Mouse (Mus musculus) intestine, postnatal 0 days (tissue): ENCODE results near the gene Rhobtb1. TPM values are rescaled to one million over a fixed set of nuclear protein-coding genes. Genes with fewer than 3 reads are reported as not detected.

Experiments
- ATAC-seq: fragments of 200-750 bp; cut with Nextera tagmentation; 2 replicates; pipeline ENCODE4 v1.8.0; 2017; ENCODE audit warnings: mild to moderate bottlenecking, moderate TSS enrichment, moderate library complexity
- H3K27ac ChIP-seq: fragments of 300-500 bp; sonication (generic); 2 replicates; pipeline ENCODE4 v1.5.1; 2014; ENCODE audit warnings: mild to moderate bottlenecking, low read depth, low read length, moderate library complexity
- H3K27me3 ChIP-seq: fragments of 300-500 bp; sonication (generic); replicated peaks from 2 replicates; pipeline ENCODE4 v1.6.1; 2014; ENCODE audit warnings: low read length, mixed read lengths; ENCODE audit not compliant: control insufficient read depth, insufficient read depth
- H3K36me3 ChIP-seq: fragments of 300-500 bp; sonication (generic); 2 replicates; pipeline ENCODE4 v1.6.1; 2014; ENCODE audit warnings: mild to moderate bottlenecking, moderate library complexity; ENCODE audit not compliant: control insufficient read depth, insufficient read depth
- H3K4me1 ChIP-seq: fragments of 300-500 bp; sonication (generic); replicated peaks from 2 replicates; pipeline ENCODE4 v1.6.1; 2014; ENCODE audit warnings: antibody characterized with exemption, low read length, mixed read lengths; ENCODE audit not compliant: control insufficient read depth, insufficient read depth
- H3K4me2 ChIP-seq: fragments of 300-500 bp; sonication (generic); replicated peaks from 2 replicates; pipeline ENCODE4 v1.6.1; 2014; ENCODE audit warnings: low read depth, mild to moderate bottlenecking, moderate library complexity
- H3K4me3 ChIP-seq: fragments of 300-500 bp; sonication (generic); 2 replicates; pipeline ENCODE4 v1.5.1; 2014; ENCODE audit warnings: low read depth, low read length
- H3K9ac ChIP-seq: fragments of 300-500 bp; sonication (generic); 2 replicates; pipeline ENCODE4 v1.6.1; 2014; ENCODE audit warnings: mild to moderate bottlenecking, low read depth, low read length
- H3K9me3 ChIP-seq: fragments of 300-500 bp; sonication (generic); 2 replicates; pipeline ENCODE4 v1.6.1; 2016; ENCODE audit warnings: mixed run types; ENCODE audit not compliant: control insufficient read depth
- CTCF ChIP-seq: sonication (generic); IDR thresholded peaks from 2 replicates; pipeline ENCODE4 v1.5.1; 2016; ENCODE audit warnings: low read depth, mild to moderate bottlenecking, control low read depth, antibody characterized with exemption, moderate library complexity
- WGBS: fragments of 180-500 bp; shearing (Covaris S2); extraction: QIAGEN DNeasy Blood & Tissue Kit; methylation state at CpG from one replicate; pipeline ENCODE4 v1.1.7; 2014; 5-methylcytosine and 5-hydroxymethylcytosine counted together
- polyA plus RNA-seq: library from polyadenylated mRNA; unstranded; fragments of >200 nt; fragmentation: Nextera tagmentation; extraction: Ambion mirVana; gene quantifications from 2 replicates; pipeline ENCODE4 v1.2.1, GENCODE M21; 2015

The Rhobtb1 gene
- polyA plus RNA-seq, 1 experiment from 2014 or later = 13.2 TPM

GRCm38 (mm10) chr10:69114384-69114783, 36.9 kb upstream of the Rhobtb1 start:
- no peak overlapping the region for H3K4me3 ChIP-seq

GRCm38 (mm10) chr10:69117996-69118395, 33.2 kb upstream of the Rhobtb1 start:
- Histone ChIP-seq H3K4me1 (no peaks in the 10 kb centered on the region), H3K36me3 (no peaks in the 10 kb centered on the region), H3K9me3 (no peaks in the 10 kb centered on the region), H3K27me3 (no peaks in the 10 kb centered on the region), H3K4me2 (no peak overlapping the region), H3K27ac (no peak overlapping the region), H3K4me3 (no peak overlapping the region), H3K9ac (no peak overlapping the region)
- no peak for ATAC-seq
- no peak for TF ChIP-seq CTCF

More at GRCm38 (mm10) chr10:69114384-69114783, 36.9 kb upstream of the Rhobtb1 start:
- H3K27me3 ChIP-seq = no peaks in the 10 kb centered on the region
- H3K4me2 ChIP-seq = no peak overlapping the region
- no peaks in the 10 kb centered on the region for H3K4me1 ChIP-seq
- peak; percentile 49 for TF ChIP-seq CTCF
- no peak overlapping the region for H3K9ac ChIP-seq
- H3K9me3 ChIP-seq = no peaks in the 10 kb centered on the region
- ATAC-seq = no peak
- no peak overlapping the region for H3K27ac ChIP-seq
- no peaks in the 10 kb centered on the region for H3K36me3 ChIP-seq

- no peak for TF ChIP-seq CTCF
- H3K9ac ChIP-seq = no peak overlapping the region
- no peak overlapping the region for H3K4me2 ChIP-seq
- no peak for ATAC-seq
- H3K4me1 ChIP-seq = no peaks in the 10 kb centered on the region
- H3K27me3 ChIP-seq = no peaks in the 10 kb centered on the region
- H3K9me3 ChIP-seq = no peaks in the 10 kb centered on the region
- no peak overlapping the region for H3K4me3 ChIP-seq
- whole genome bisulfite sequencing = 64% methylated on average over 3 of the region's 3 CpGs
- no peak overlapping the region for H3K27ac ChIP-seq
- no peaks in the 10 kb centered on the region for H3K36me3 ChIP-seq
Observed at GRCm38 (mm10) chr10:69118893-69119292, 32.3 kb upstream of the Rhobtb1 start.

- TF ChIP-seq CTCF = no peak
- no peak for ATAC-seq
- H3K36me3 ChIP-seq = no peaks in the 10 kb centered on the region
- no peak overlapping the region for H3K4me2 ChIP-seq
- no peaks in the 10 kb centered on the region for H3K9me3 ChIP-seq
- 64% methylated on average over 1 of the region's 1 CpGs for WGBS
- H3K27ac ChIP-seq = no peak overlapping the region
- no peaks in the 10 kb centered on the region for H3K27me3 ChIP-seq
- no peak overlapping the region for H3K9ac ChIP-seq
- H3K4me3 ChIP-seq = no peak overlapping the region
- no peaks in the 10 kb centered on the region for H3K4me1 ChIP-seq
Observed at GRCm38 (mm10) chr10:69119456-69119855, 31.8 kb upstream of the Rhobtb1 start.

- H3K4me1 ChIP-seq = no peaks in the 10 kb centered on the region
- no peak for ATAC-seq
- no peak for TF ChIP-seq CTCF
- no peak overlapping the region for H3K27ac ChIP-seq
- no peaks in the 10 kb centered on the region for H3K27me3 ChIP-seq
- no peak overlapping the region for H3K4me2 ChIP-seq
- no peaks in the 10 kb centered on the region for H3K9me3 ChIP-seq
- no peaks in the 10 kb centered on the region for H3K36me3 ChIP-seq
- H3K4me3 ChIP-seq = no peak overlapping the region
- 82% methylated on average over 2 of the region's 2 CpGs for WGBS
- H3K9ac ChIP-seq = no peak overlapping the region
Observed at GRCm38 (mm10) chr10:69126546-69126945, 24.7 kb upstream of the Rhobtb1 start.

- no peak for TF ChIP-seq CTCF
- Histone ChIP-seq H3K4me3 (no peak overlapping the region), H3K9ac (no peak overlapping the region), H3K9me3 (no peaks in the 10 kb centered on the region), H3K27ac (no peak overlapping the region), H3K4me1 (no peaks in the 10 kb centered on the region), H3K27me3 (no peaks in the 10 kb centered on the region), H3K4me2 (no peak overlapping the region), H3K36me3 (no peaks in the 10 kb centered on the region)
- ATAC-seq = no peak
- WGBS = 82% methylated on average over 3 of the region's 3 CpGs
Observed at GRCm38 (mm10) chr10:69128531-69128930, 22.7 kb upstream of the Rhobtb1 start.

GRCm38 (mm10) chr10:69130613-69131012, 20.6 kb upstream of the Rhobtb1 start:
- no peak for ATAC-seq
- H3K9me3 ChIP-seq = no peaks in the 10 kb centered on the region
- H3K4me3 ChIP-seq = no peak overlapping the region
- no peak for TF ChIP-seq CTCF
- H3K9ac ChIP-seq = no peak overlapping the region
- no peaks in the 10 kb centered on the region for H3K4me1 ChIP-seq
- no peak overlapping the region for H3K4me2 ChIP-seq
- no peaks in the 10 kb centered on the region for H3K36me3 ChIP-seq
- H3K27ac ChIP-seq = no peak overlapping the region
- WGBS = 87% methylated on average over 5 of the region's 5 CpGs
- no peaks in the 10 kb centered on the region for H3K27me3 ChIP-seq
